Mouse (Mus musculus): Measurements from ENCODE around the gene Gm21985. TPM values are rescaled to one million over a fixed set of nuclear protein-coding genes. Genes with fewer than 3 reads are reported as not detected.

Gm21985 gene
- polyA plus RNA-seq, 1 experiment, result not detected

- TF ChIP-seq GATA1 (IDR thresholded peaks at IDR 0.05; ENCODE audit: low read length) (no peak), TAL1 (IDR thresholded peaks at IDR 0.05; ENCODE audit: low read length) (no peak)
- Histone ChIP-seq H3K9me3 (ENCODE audit: control insufficient read depth, low read length) (no peaks in the 10 kb centered on the region), H3K27me3 (ENCODE audit: control insufficient read depth) (no peaks in the 10 kb centered on the region), H3K36me3 (ENCODE audit: control insufficient read depth) (peaks cover 73% of the 10 kb centered on the region), H3K4me3 (replicated peaks) (no peak overlapping the region), H3K4me1 (ENCODE audit: control insufficient read depth) (peaks cover 3% of the 10 kb centered on the region; the same call in 1 of the 2 replicates)
These were observed 73.6 kb downstream of the Gm21985 start for GRCm38 (mm10) chr2:112339736-112340135.

- H3K4me1 ChIP-seq (ENCODE audit: control insufficient read depth), result peaks cover 3% of the 10 kb centered on the region; the same call in 1 of the 2 replicates
- no peaks in the 10 kb centered on the region for H3K9me3 ChIP-seq (ENCODE audit: control insufficient read depth, low read length)
- TF ChIP-seq TAL1 (IDR thresholded peaks at IDR 0.05; ENCODE audit: low read length), result no peak
- TF ChIP-seq GATA1 (IDR thresholded peaks at IDR 0.05; ENCODE audit: low read length), result no peak
- peaks cover 75% of the 10 kb centered on the region for H3K36me3 ChIP-seq (ENCODE audit: control insufficient read depth)
- H3K4me3 ChIP-seq (replicated peaks), result no peak overlapping the region
- no peaks in the 10 kb centered on the region for H3K27me3 ChIP-seq (ENCODE audit: control insufficient read depth)
These were observed 75.0 kb downstream of the Gm21985 start for GRCm38 (mm10) chr2:112341117-112341516.

DNA sequence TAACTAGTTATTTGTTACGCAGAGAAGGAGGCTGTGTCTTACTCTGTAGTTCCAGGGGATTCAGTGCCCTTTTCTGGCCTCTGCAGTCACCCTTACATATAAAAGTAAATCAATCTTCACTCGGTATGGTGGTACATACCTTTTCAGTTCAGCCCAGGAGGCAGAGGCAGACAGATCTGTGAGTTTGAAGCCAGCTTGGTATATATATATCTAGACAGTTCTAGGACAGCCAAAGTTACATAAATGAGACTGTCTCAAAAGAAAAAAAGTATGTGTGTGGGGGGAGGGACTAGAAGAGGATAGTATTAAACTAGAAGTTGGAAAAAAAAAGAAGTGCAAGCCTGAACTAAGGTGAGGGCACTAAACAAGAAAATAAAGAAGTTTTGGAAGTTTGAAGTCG, 82.1 kb downstream of the Gm21985 start:
- no peaks in the 10 kb centered on the region for H3K4me1 ChIP-seq (ENCODE audit: control insufficient read depth)
- H3K9me3 ChIP-seq (ENCODE audit: control insufficient read depth, low read length), result no peaks in the 10 kb centered on the region
- peaks cover 78% of the 10 kb centered on the region for H3K36me3 ChIP-seq (ENCODE audit: control insufficient read depth)
- TF ChIP-seq GATA1 (IDR thresholded peaks at IDR 0.05; ENCODE audit: low read length) (no peak), TAL1 (IDR thresholded peaks at IDR 0.05; ENCODE audit: low read length) (no peak)
- H3K27me3 ChIP-seq (ENCODE audit: control insufficient read depth), result no peaks in the 10 kb centered on the region
- H3K4me3 ChIP-seq (replicated peaks), result no peak overlapping the region

- Histone ChIP-seq H3K27me3 (ENCODE audit: control insufficient read depth) (no peaks in the 10 kb centered on the region), H3K36me3 (ENCODE audit: control insufficient read depth) (peaks cover 91% of the 10 kb centered on the region), H3K4me1 (ENCODE audit: control insufficient read depth) (no peaks in the 10 kb centered on the region), H3K9me3 (ENCODE audit: control insufficient read depth, low read length) (no peaks in the 10 kb centered on the region), H3K4me3 (replicated peaks) (no peak overlapping the region)
- TF ChIP-seq GATA1 (IDR thresholded peaks at IDR 0.05; ENCODE audit: low read length) (no peak), TAL1 (IDR thresholded peaks at IDR 0.05; ENCODE audit: low read length) (no peak)
These were observed 87.8 kb downstream of the Gm21985 start for GRCm38 (mm10) chr2:112353685-112354455.

DNA sequence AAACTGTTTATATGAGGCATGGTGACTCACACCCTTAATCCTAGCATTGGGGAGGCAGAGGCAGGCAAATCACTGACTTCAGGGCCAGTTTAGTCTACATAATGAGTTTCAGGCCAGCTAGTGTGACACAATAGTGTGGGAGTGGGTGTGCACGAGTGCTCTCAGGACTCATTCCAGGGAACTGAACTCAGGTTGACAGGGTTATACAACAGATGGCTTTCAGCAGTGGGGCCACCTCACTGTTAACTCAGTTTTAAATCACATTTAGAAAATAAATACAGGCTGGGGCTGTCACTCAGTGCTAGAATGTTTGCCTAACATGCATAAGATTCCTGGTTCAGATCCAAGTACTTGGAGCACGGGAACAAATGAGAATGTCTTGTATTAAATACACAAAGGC, 93.5 kb downstream of the Gm21985 start:
- Histone ChIP-seq H3K4me1 (ENCODE audit: control insufficient read depth) (no peaks in the 10 kb centered on the region), H3K36me3 (ENCODE audit: control insufficient read depth) (peaks cover 95% of the 10 kb centered on the region), H3K4me3 (replicated peaks) (no peak overlapping the region), H3K27me3 (ENCODE audit: control insufficient read depth) (no peaks in the 10 kb centered on the region), H3K9me3 (ENCODE audit: control insufficient read depth, low read length) (no peaks in the 10 kb centered on the region)
- no peak for TF ChIP-seq GATA1 (IDR thresholded peaks at IDR 0.05; ENCODE audit: low read length)

GRCm38 (mm10) chr2:112360012-112360780, 94.1 kb downstream of the Gm21985 start:
- TF ChIP-seq TAL1 (IDR thresholded peaks at IDR 0.05; ENCODE audit: low read length) (no peak), GATA1 (IDR thresholded peaks at IDR 0.05; ENCODE audit: low read length) (no peak)
- no peaks in the 10 kb centered on the region for H3K4me1 ChIP-seq (ENCODE audit: control insufficient read depth)
- no peaks in the 10 kb centered on the region for H3K27me3 ChIP-seq (ENCODE audit: control insufficient read depth)
- no peaks in the 10 kb centered on the region for H3K9me3 ChIP-seq (ENCODE audit: control insufficient read depth, low read length)
- H3K4me3 ChIP-seq (replicated peaks), result no peak overlapping the region
- H3K36me3 ChIP-seq (ENCODE audit: control insufficient read depth), result peaks cover 93% of the 10 kb centered on the region

GRCm38 (mm10) chr2:112360781-112361169, 94.7 kb downstream of the Gm21985 start:
- Histone ChIP-seq H3K9me3 (ENCODE audit: control insufficient read depth, low read length) (no peaks in the 10 kb centered on the region), H3K4me3 (replicated peaks) (no peak overlapping the region), H3K36me3 (ENCODE audit: control insufficient read depth) (peaks cover 90% of the 10 kb centered on the region), H3K27me3 (ENCODE audit: control insufficient read depth) (no peaks in the 10 kb centered on the region), H3K4me1 (ENCODE audit: control insufficient read depth) (no peaks in the 10 kb centered on the region)
- TF ChIP-seq TAL1 (IDR thresholded peaks at IDR 0.05; ENCODE audit: low read length), result no peak
- no peak for TF ChIP-seq GATA1 (IDR thresholded peaks at IDR 0.05; ENCODE audit: low read length)

GRCm38 (mm10) chr2:112367222-112367621, 101.1 kb downstream of the Gm21985 start:
- no peaks in the 10 kb centered on the region for H3K9me3 ChIP-seq (ENCODE audit: control insufficient read depth, low read length)
- H3K36me3 ChIP-seq (ENCODE audit: control insufficient read depth), result peaks cover 32% of the 10 kb centered on the region
- no peaks in the 10 kb centered on the region for H3K27me3 ChIP-seq (ENCODE audit: control insufficient read depth)
- TF ChIP-seq GATA1 (IDR thresholded peaks at IDR 0.05; ENCODE audit: low read length) (no peak), TAL1 (IDR thresholded peaks at IDR 0.05; ENCODE audit: low read length) (no peak)
- peaks cover 29% of the 10 kb centered on the region for H3K4me1 ChIP-seq (ENCODE audit: control insufficient read depth)
- H3K4me3 ChIP-seq (replicated peaks), result peak overlapping the region; percentile 91
